Mouse (Mus musculus) MEL (cell line): ENCODE data around the gene Gm45234. TPM values are rescaled to one million over a fixed set of nuclear protein-coding genes. Genes with fewer than 3 reads are reported as not detected.

ENCODE experiments used
- DNase-seq: peaks from one replicate; pipeline ENCODE4 v3.0.0; 2011; ENCODE audit warnings: low read depth, low spot score
- H3K27ac ChIP-seq: 2 replicates; pipeline ENCODE4 v1.5.1; 2012; ENCODE audit warnings: low read depth, mild to moderate bottlenecking, control low read depth, low read length, moderate library complexity; ENCODE audit not compliant: control insufficient read depth
- H3K27me3 ChIP-seq, 2 experiments: fragments of 150-350 bp in 1 of 2; sonication (generic) in 1 of 2; 2 replicates each; pipeline ENCODE4 v1.6.1; 2012; ENCODE audit warnings: low read length in 2 of 2, mild to moderate bottlenecking in 2 of 2, improper control_type of control experiment in 1 of 2, moderate library complexity in 1 of 2; ENCODE audit not compliant: insufficient read depth in 2 of 2, control insufficient read depth in 1 of 2
- H3K36me3 ChIP-seq, 2 experiments: 2 replicates each; pipeline ENCODE4 v1.6.1; 2012 to 2014; ENCODE audit warnings: low read length in 2 of 2, improper control_type of control experiment in 1 of 2, inconsistent platforms in 1 of 2, mild to moderate bottlenecking in 1 of 2; ENCODE audit not compliant: insufficient read depth in 2 of 2, control insufficient read depth in 1 of 2
- H3K4me1 ChIP-seq, 2 experiments: fragments of 150-350 bp in 1 of 2; sonication (generic) in 1 of 2; 2 replicates each; pipeline ENCODE4 v1.6.1; 2012; ENCODE audit warnings: low read length in 2 of 2, improper control_type of control experiment in 1 of 2, mild to moderate bottlenecking in 1 of 2; ENCODE audit not compliant: insufficient read depth in 2 of 2, control insufficient read depth in 1 of 2
- H3K4me3 ChIP-seq, 2 experiments: fragments of 150-350 bp in 1 of 2; sonication (generic) in 1 of 2; 2 replicates each; pipeline ENCODE4 v1.5.1; 2012; ENCODE audit warnings: low read depth in 2 of 2, low read length in 2 of 2, mild to moderate bottlenecking in 2 of 2, moderate library complexity in 2 of 2, control low read depth in 1 of 2, improper control_type of control experiment in 1 of 2; ENCODE audit not compliant: control insufficient read depth in 1 of 2, insufficient read depth in 1 of 2
- H3K79me2 ChIP-seq: 2 replicates; pipeline ENCODE4 v1.6.1; 2012; ENCODE audit warnings: mild to moderate bottlenecking, low read length, moderate library complexity; ENCODE audit not compliant: control insufficient read depth, poor library complexity, insufficient read depth
- H3K9ac ChIP-seq: 2 replicates; pipeline ENCODE4 v1.6.1; 2012; ENCODE audit warnings: low read depth, mild to moderate bottlenecking, control low read depth, low read length, moderate library complexity; ENCODE audit not compliant: control insufficient read depth, poor library complexity, severe bottlenecking
- H3K9me3 ChIP-seq: fragments of 150-350 bp; sonication (generic); replicated peaks from 2 replicates; pipeline ENCODE4 v1.6.1; 2012; ENCODE audit warnings: mild to moderate bottlenecking, low read length, improper control_type of control experiment, moderate library complexity; ENCODE audit not compliant: insufficient read depth
- BHLHE40 ChIP-seq: IDR thresholded peaks from 2 replicates; pipeline ENCODE4 v1.6.1; 2012; ENCODE audit warnings: low read depth, mild to moderate bottlenecking, inconsistent platforms, low read length, improper control_type of control experiment, borderline replicate concordance
- E2F4 ChIP-seq: IDR thresholded peaks from 2 replicates; pipeline ENCODE4 v1.6.1; 2011; ENCODE audit warnings: low read depth, low read length, improper control_type of control experiment, borderline replicate concordance
- GABPA ChIP-seq: IDR thresholded peaks from 2 replicates; pipeline ENCODE4 v1.6.1; 2012; ENCODE audit warnings: low read depth, mild to moderate bottlenecking, inconsistent platforms, low read length, improper control_type of control experiment, moderate library complexity
- HCFC1 ChIP-seq: IDR thresholded peaks from 2 replicates; pipeline ENCODE4 v1.6.1; 2012; ENCODE audit warnings: low read depth, mild to moderate bottlenecking, inconsistent platforms, low read length, improper control_type of control experiment, moderate library complexity
- KAT2A ChIP-seq: conservative IDR thresholded peaks from 2 replicates; pipeline ENCODE4 v1.6.1; 2012; ENCODE audit warnings: low read depth, low read length, improper control_type of control experiment, inconsistent platforms
- MAFK ChIP-seq: IDR thresholded peaks from 2 replicates; pipeline ENCODE4 v1.6.1; 2011; ENCODE audit warnings: low read depth, mild to moderate bottlenecking, low read length, improper control_type of control experiment, borderline replicate concordance
- MAX ChIP-seq: IDR thresholded peaks from 2 replicates; pipeline ENCODE4 v1.6.1; 2011; ENCODE audit warnings: low read length, improper control_type of control experiment
- MAZ ChIP-seq: IDR thresholded peaks from 2 replicates; pipeline ENCODE4 v1.6.1; 2012; ENCODE audit warnings: low read depth, mild to moderate bottlenecking, inconsistent platforms, low read length, improper control_type of control experiment
- MXI1 ChIP-seq: IDR thresholded peaks from 2 replicates; pipeline ENCODE4 v1.6.1; 2011; ENCODE audit warnings: mild to moderate bottlenecking, low read depth, low read length, improper control_type of control experiment
- MYC ChIP-seq: IDR thresholded peaks from 2 replicates; pipeline ENCODE4 v1.6.1; 2011; ENCODE audit warnings: low read depth, mild to moderate bottlenecking, low read length, improper control_type of control experiment, moderate library complexity
- NELFE ChIP-seq: IDR thresholded peaks from 2 replicates; pipeline ENCODE4 v1.6.1; 2011; ENCODE audit warnings: low read depth, low read length, improper control_type of control experiment
- NRF1 ChIP-seq: IDR thresholded peaks from 2 replicates; pipeline ENCODE4 v1.6.1; 2014; ENCODE audit warnings: low read depth, mild to moderate bottlenecking, inconsistent platforms, low read length, improper control_type of control experiment, moderate library complexity; ENCODE audit not compliant: poor library complexity, insufficient read depth, severe bottlenecking
- POLR2AphosphoS2 ChIP-seq: IDR thresholded peaks from 2 replicates; pipeline ENCODE4 v1.6.1; 2011; ENCODE audit warnings: low read length, improper control_type of control experiment
- POLR2AphosphoS5 ChIP-seq: IDR thresholded peaks from 2 replicates; pipeline ENCODE4 v1.6.1; 2012; ENCODE audit warnings: low read depth, borderline replicate concordance, mild to moderate bottlenecking, inconsistent platforms, low read length, moderate library complexity, mixed read lengths
- RAD21 ChIP-seq: IDR thresholded peaks from 2 replicates; pipeline ENCODE4 v1.6.1; 2011; ENCODE audit warnings: mild to moderate bottlenecking, low read depth, low read length, improper control_type of control experiment
- SIN3A ChIP-seq: IDR thresholded peaks from 2 replicates; pipeline ENCODE4 v1.6.1; 2012; ENCODE audit warnings: low read length, improper control_type of control experiment, inconsistent platforms
- TBP ChIP-seq: IDR thresholded peaks from 2 replicates; pipeline ENCODE4 v1.8.0; 2011; ENCODE audit warnings: low read depth, low read length, improper control_type of control experiment
- UBTF ChIP-seq: IDR thresholded peaks from 2 replicates; pipeline ENCODE4 v1.6.1; 2012; ENCODE audit warnings: low read depth, mild to moderate bottlenecking, inconsistent platforms, low read length, improper control_type of control experiment, moderate library complexity, borderline replicate concordance; ENCODE audit not compliant: insufficient read depth
- USF1 ChIP-seq: IDR thresholded peaks from 2 replicates; pipeline ENCODE4 v1.6.1; 2014; ENCODE audit warnings: low read depth, mild to moderate bottlenecking, inconsistent platforms, low read length, improper control_type of control experiment, moderate library complexity
- ZMIZ1 ChIP-seq: IDR thresholded peaks from 2 replicates; pipeline ENCODE4 v1.6.1; 2012; ENCODE audit warnings: low read depth, mild to moderate bottlenecking, inconsistent platforms, low read length, improper control_type of control experiment, moderate library complexity
- polyA plus RNA-seq, 2 experiments: library from polyadenylated mRNA; stranded (reverse) in 1 of 2; unstranded in 1 of 2; fragments of >175 nt in 1 of 2; fragments of >200 nt in 1 of 2; gene quantifications; 2 replicates each; pipeline versions ENCODE4 v1.2.1 to v1.2.4; 2012; ENCODE audit warnings: low replicate concordance in 2 of 2, low read depth in 1 of 2; ENCODE audit not compliant: insufficient read length in 2 of 2, insufficient read depth in 1 of 2, missing spikeins in 1 of 2
- total RNA-seq: library from RNA; depleted of rRNA; stranded (reverse); fragments of 300-350 nt; gene quantifications from 2 replicates; pipeline ENCODE4 v1.2.3, GENCODE M21; 2012

Gene Gm45234
- total and polyA plus RNA-seq, 3 experiments = 0.15 TPM; not detected in 2

DNA sequence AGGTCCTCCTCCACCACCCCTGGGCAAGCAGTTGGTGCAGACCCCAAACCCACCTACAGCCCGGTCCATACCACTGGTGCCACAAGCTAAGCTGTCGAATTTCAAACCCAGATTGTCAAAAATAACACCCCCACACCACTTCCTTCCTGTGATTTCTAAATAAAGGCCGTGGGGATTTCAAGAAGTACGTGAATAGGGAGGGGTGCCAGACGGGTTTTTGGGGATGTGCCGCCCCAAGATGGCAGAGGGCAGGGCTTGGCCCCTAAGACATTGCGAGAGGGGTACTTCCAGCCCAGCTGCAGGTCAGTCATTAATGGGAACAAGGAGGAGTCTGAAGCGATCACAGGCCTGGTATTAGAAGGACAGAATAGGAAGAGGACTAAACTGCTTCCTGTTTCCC is 32.3 kb downstream of the Gm45234 start:
- DNase-seq = no peak
- H3K4me1 ChIP-seq = peaks cover 3 to 16% of the 10 kb centered on the region in 2 experiments; a peak in 3 of 4 replicates
- no peaks in the 10 kb centered on the region for H3K9me3 ChIP-seq
- no peak overlapping the region for H3K27ac ChIP-seq
- no peak overlapping the region for H3K4me3 ChIP-seq
- no peaks in the 10 kb centered on the region for H3K27me3 ChIP-seq
- TF ChIP-seq MAX (no peak), TBP (no peak), MXI1 (no peak), MAFK (no peak), GABPA (no peak), BHLHE40 (no peak), POLR2AphosphoS2 (no peak), HCFC1 (no peak), USF1 (no peak), E2F4 (no peak), MYC (no peak)
- no peak overlapping the region for H3K9ac ChIP-seq
- H3K79me2 ChIP-seq = no peaks in the 10 kb centered on the region
- H3K36me3 ChIP-seq = peaks cover 3 to 13% of the 10 kb centered on the region in 2 experiments

DNA sequence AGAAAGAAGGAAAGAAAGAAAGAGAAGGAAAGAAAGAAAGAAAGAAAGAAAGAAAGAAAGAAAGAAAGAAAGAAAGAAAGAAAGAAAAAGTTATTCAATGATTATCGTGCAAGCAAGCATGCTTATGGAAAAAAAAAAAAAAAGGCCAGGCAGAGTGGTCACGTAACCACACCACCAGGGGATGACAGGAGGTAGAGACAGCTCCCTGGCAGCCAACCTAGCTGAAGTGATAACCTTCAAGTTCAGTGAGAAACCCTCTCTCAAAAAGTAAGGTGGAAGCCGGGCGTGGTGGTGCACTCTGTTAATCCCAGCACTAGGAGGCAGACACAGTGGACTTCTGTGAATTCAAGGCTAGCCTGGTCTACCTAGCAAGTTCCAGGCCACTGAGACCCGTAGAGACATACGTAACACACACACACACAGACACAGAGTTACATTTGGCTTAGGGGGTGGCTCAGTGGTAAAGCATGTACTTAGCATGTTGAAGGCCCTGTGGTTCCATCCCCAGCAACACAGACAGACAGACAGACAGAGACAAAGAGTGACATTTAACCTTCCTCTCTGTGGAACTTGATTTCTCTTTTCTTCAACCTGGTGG is 32.8 kb downstream of the Gm45234 start:
- DNase-seq = no peak
- Histone ChIP-seq H3K79me2 (no peaks in the 10 kb centered on the region), H3K9me3 (no peaks in the 10 kb centered on the region), H3K27ac (no peak overlapping the region), H3K4me3 (no peak overlapping the region), H3K9ac (no peak overlapping the region), H3K27me3 (no peaks in the 10 kb centered on the region), H3K4me1 (peaks cover 3 to 17% of the 10 kb centered on the region in 2 experiments; a peak in 3 of 4 replicates), H3K36me3 (peaks cover 3 to 14% of the 10 kb centered on the region in 2 experiments)
- TF ChIP-seq UBTF (no peak), POLR2AphosphoS5 (no peak), E2F4 (no peak), NELFE (no peak), KAT2A (no peak), NRF1 (no peak), GABPA (no peak), RAD21 (no peak), MAZ (no peak), SIN3A (no peak), ZMIZ1 (no peak)
- TF ChIP-seq, all 39 proteins: peak for 0
